Mouse (Mus musculus) hindbrain, embryonic 10.5 days (tissue): ENCODE results near the gene Timm9. TPM values are rescaled to one million over a fixed set of nuclear protein-coding genes. Genes with fewer than 3 reads are reported as not detected.
"Not testable (repeated sequence)": the region's sequence is repeated elsewhere in the genome, so short reads cannot be mapped to it uniquely, and the experiment has no call there.

Experiments
- DNase-seq: peaks from one replicate; pipeline ENCODE4 v3.0.0-alpha.2; 2017; ENCODE audit warnings: low spot score
- H3K27ac ChIP-seq: fragments of 300-500 bp; sonication (generic); 2 replicates; pipeline ENCODE4 v1.5.1; 2016; ENCODE audit warnings: mild to moderate bottlenecking, moderate library complexity
- H3K27me3 ChIP-seq: fragments of 300-500 bp; sonication (generic); 2 replicates; pipeline ENCODE4 v1.6.1; 2016; ENCODE audit warnings: mild to moderate bottlenecking; ENCODE audit not compliant: poor library complexity, insufficient read depth, severe bottlenecking
- H3K36me3 ChIP-seq: fragments of 300-500 bp; sonication (generic); 2 replicates; pipeline ENCODE4 v1.6.1; 2016; ENCODE audit warnings: mild to moderate bottlenecking, moderate library complexity
- H3K4me1 ChIP-seq: fragments of 300-500 bp; sonication (generic); replicated peaks from 2 replicates; pipeline ENCODE4 v1.6.1; 2016; ENCODE audit warnings: mild to moderate bottlenecking
- H3K4me3 ChIP-seq: fragments of 300-500 bp; sonication (generic); 2 replicates; pipeline ENCODE4 v1.5.1; 2016; ENCODE audit warnings: mild to moderate bottlenecking, moderate library complexity
- H3K9me3 ChIP-seq: fragments of 300-500 bp; sonication (generic); 2 replicates; pipeline ENCODE4 v1.6.1; 2016; ENCODE audit warnings: mild to moderate bottlenecking, moderate library complexity
- WGBS: fragments of 180-500 bp; shearing (Covaris S2); methylation state at CpG from one replicate; pipeline ENCODE4 v1.1.7; 2016; 5-methylcytosine and 5-hydroxymethylcytosine counted together
- polyA plus RNA-seq: library from polyadenylated mRNA; unstranded; fragments of >200 nt; fragmentation: Nextera tagmentation; extraction: Ambion mirVana; gene quantifications from 2 replicates; pipeline ENCODE4 v1.2.1, GENCODE M21; 2016

The Timm9 gene
- polyA plus RNA-seq, 1 experiment from 2014 or later: 69.8 TPM

DNA sequence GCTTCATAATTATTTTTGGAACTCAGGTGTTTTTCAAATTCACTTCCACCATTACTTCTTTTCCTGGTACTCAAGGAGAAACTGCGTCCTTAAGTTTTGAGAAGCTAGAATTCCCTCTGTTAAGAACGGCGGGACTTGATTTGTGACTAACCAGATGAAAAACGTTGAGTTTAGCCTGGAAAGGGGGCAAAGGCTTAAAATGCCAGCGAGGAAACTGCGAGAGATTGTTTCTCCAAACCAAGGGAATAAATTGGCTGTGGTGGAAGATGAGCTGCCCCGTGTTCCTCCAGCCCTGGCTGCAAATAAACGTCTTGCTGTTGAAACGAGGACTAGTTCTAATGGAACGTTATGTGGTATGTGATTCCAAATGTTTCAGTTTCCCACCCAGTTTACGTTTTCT lies 1.2 kb upstream of the Timm9 start:
- 16% methylated on average over 11 of the region's 11 CpGs for WGBS
- peak overlapping the region; percentile 94 for H3K27ac ChIP-seq

DNA sequence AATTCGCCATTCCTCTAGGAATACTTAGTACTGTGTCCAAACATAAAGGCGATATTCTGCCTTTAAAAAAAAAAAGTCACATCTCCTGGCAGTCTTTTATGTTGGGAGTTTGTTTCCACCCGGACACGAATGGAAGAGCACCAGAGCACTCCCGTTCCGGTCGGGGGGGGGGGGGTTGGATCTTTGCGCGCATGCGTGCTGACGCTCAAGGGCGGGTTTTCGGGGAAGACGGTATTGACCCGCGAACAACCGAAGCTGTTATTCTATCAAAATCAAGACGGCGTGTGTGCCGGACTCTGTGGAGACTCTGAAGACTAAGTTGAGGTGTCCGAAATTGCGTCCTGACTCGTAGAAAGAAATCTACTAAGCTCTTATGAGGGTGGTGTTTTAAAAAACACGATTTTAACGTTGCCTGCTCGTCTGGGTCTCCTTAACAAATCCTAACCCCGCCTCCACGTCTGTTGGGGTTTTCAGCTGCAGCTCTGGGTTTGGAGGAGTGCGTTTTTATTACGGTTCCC lies 549 bp upstream of the Timm9 start:
- Histone ChIP-seq H3K9me3 (no peaks in the 10 kb centered on the region), H3K36me3 (peaks cover 42% of the 10 kb centered on the region)

More for the DNA sequence above, 1.2 kb upstream of the Timm9 start:
- DNase-seq: no peak
- peaks cover 42% of the 10 kb centered on the region for H3K36me3 ChIP-seq
- H3K4me1 ChIP-seq: peaks cover 32% of the 10 kb centered on the region
- peak overlapping the region; percentile 98 for H3K4me3 ChIP-seq
- no peaks in the 10 kb centered on the region for H3K27me3 ChIP-seq
- H3K9me3 ChIP-seq: no peaks in the 10 kb centered on the region

DNA sequence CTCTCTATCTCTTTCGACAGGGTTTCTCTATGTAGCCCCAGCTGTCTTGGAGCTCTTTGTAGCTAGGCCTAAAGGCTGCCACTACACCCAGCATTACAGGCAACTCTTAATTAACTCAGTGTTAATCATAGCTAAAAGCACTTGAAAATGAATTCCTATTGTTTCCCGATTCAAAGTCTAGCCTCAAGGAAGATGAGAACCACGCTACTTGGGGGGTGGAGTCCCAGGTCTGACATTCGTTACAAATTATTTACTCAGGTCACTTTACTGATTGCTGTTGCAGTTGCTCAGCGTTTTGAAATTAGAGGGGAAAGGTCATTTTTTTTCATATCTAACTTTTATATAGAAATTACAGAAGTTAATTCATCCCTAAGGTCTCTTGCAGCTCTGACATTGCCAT lies 903 bp downstream of the Timm9 start:
- 53% methylated on average over 5 of the region's 5 CpGs for WGBS
- DNase-seq: no peak
- Histone ChIP-seq H3K27ac (no peak overlapping the region), H3K9me3 (no peaks in the 10 kb centered on the region), H3K27me3 (no peaks in the 10 kb centered on the region), H3K4me3 (peak overlapping the region; percentile 98), H3K36me3 (peaks cover 42% of the 10 kb centered on the region), H3K4me1 (peaks cover 32% of the 10 kb centered on the region)

More for the DNA sequence above, 549 bp upstream of the Timm9 start:
- under 1% methylated on average over 30 of the region's 30 CpGs for WGBS
- peak overlapping the region; percentile 98 for H3K4me3 ChIP-seq
- peak overlapping the region; percentile 94 for H3K27ac ChIP-seq
- peak; percentile 90 for DNase-seq
- H3K4me1 ChIP-seq: peaks cover 32% of the 10 kb centered on the region
- H3K27me3 ChIP-seq: no peaks in the 10 kb centered on the region

DNA sequence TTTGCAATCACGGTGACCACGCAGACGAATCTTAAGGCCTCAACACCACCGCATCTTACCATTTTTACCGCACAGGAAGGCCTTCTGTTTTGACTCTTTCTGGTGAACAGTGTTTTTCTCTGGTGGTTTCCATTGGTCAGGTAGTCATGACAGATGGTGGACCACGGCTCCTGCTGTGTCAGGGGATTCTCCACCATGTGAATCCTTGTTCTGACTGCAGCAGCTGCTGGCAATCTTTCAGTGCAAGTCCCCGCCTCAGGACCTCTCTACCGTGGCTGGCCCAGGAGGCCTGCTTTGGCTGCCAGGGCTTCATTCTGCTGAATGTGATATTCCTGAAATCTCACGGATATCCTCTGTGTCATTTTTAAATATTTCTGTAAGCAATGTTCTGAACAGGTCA lies 13.2 kb downstream of the Timm9 start:
- Histone ChIP-seq H3K27me3 (no peaks in the 10 kb centered on the region), H3K9me3 (no peaks in the 10 kb centered on the region), H3K36me3 (peaks cover 58% of the 10 kb centered on the region), H3K27ac (no peak overlapping the region), H3K4me3 (no peak overlapping the region), H3K4me1 (no peaks in the 10 kb centered on the region)
- no peak for DNase-seq
- 91% methylated on average over 9 of the region's 9 CpGs for WGBS

DNA sequence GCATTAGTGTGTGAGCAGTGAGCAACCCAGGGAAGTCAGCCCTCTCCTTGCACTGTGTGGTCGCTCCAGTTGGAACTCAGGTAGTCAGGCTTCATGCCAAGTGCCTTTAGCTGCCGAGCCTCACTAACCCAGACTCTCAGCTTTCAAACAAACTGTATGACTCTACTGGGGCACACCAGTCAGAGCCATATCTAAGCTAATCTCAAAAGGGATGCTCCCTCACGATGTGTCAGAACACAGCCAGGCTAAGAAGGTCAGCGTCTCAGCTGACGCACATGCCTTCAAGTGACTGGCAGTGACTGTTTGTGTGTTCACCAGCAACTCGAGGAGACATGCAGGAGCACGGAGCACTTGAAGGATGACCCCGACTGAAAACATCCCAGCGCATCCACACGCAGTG lies 13.8 kb downstream of the Timm9 start:
- Histone ChIP-seq H3K36me3 (peaks cover 53% of the 10 kb centered on the region), H3K27me3 (no peaks in the 10 kb centered on the region), H3K4me3 (no peak overlapping the region), H3K27ac (no peak overlapping the region), H3K4me1 (no peaks in the 10 kb centered on the region), H3K9me3 (no peaks in the 10 kb centered on the region)
- no peak for DNase-seq
- WGBS: 92% methylated on average over 10 of the region's 10 CpGs

DNA sequence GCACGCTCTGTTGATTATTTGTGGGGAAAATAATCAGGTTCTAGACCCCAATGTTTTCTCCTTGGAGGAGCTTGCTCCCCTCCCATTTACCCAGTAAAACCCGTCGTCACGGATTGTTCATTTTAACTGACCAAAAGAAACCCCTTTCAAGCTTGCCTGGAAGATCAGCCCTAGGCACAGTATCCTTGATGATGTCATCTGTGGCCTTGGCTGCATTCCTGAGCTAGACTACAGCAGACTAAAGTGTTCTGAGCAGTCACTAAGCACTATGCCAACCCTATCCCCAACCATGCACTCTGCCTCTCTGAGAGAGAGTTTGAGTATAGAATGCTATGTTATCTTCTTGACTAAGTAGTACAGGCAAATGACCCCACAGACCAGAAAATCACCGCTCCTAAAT lies 20.1 kb downstream of the Timm9 start:
- 79% methylated on average over 5 of the region's 5 CpGs for WGBS
- H3K27ac ChIP-seq: no peak overlapping the region
- no peaks in the 10 kb centered on the region for H3K9me3 ChIP-seq
- H3K36me3 ChIP-seq: no peaks in the 10 kb centered on the region
- peaks cover 14% of the 10 kb centered on the region for H3K27me3 ChIP-seq
- no peak overlapping the region for H3K4me3 ChIP-seq
- no peak for DNase-seq
- H3K4me1 ChIP-seq: peaks cover 14% of the 10 kb centered on the region

DNA sequence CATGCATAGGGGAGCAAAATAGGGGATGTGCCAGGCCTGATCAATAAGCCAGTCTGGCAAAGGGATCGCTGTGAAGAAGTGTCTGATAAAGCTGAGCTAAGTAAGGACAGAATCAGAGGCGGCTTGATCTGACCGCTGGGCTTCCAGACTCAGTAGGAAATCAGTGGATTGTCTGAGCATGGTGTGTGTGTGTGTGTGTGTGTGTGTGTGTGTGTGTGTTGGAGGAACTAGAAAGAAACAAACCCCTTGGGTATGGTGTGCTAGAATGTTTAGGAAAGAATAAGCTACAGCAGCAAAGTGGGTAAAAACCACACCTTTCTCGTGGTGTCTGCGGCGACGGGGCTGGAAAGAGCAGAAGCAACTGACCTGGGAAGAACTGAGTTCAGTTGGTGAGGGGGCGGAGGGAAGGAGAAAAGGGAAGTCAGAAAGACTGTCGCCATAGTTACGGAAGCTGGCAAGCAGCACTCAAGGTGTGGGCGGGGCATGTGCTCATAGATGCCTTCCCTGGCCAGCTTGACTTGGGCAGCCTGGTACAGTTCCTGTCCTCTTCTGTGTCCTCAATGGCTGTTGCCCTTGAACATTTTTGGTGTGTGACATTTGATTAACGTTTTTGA lies 22.7 kb downstream of the Timm9 start:
- no peak overlapping the region for H3K4me3 ChIP-seq
- H3K36me3 ChIP-seq: no peaks in the 10 kb centered on the region
- 29% methylated on average over 12 of the region's 12 CpGs for WGBS
- no peak overlapping the region for H3K27ac ChIP-seq
- peak; percentile 21 for DNase-seq
- H3K27me3 ChIP-seq: peaks cover 22% of the 10 kb centered on the region
- H3K9me3 ChIP-seq: no peaks in the 10 kb centered on the region
- H3K4me1 ChIP-seq: peaks cover 16% of the 10 kb centered on the region

DNA sequence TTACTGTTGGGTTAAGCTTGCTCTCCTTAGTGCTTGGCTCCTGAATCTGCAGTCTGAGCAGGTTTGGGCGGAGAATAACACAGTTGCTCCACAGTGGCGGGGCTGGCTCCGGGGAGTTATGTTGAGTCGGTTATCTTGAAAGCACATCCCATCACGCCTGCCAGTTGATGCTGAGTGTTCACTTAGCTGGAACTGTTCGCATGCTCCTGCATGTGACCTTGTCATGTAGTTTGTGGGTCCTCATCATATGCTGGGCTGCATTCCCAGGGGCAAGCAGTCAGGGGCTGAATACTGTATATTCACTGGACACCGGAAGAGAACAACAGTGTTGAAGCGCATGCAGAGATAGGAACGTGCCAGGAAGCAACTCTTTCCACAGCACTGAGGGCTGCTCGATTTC lies 23.4 kb downstream of the Timm9 start:
- WGBS: 88% methylated on average over 10 of the region's 10 CpGs
- H3K27me3 ChIP-seq: peaks cover 22% of the 10 kb centered on the region
- H3K4me3 ChIP-seq: no peak overlapping the region
- no peak overlapping the region for H3K27ac ChIP-seq
- no peaks in the 10 kb centered on the region for H3K36me3 ChIP-seq
- no peaks in the 10 kb centered on the region for H3K9me3 ChIP-seq
- DNase-seq: no peak
- H3K4me1 ChIP-seq: peaks cover 16% of the 10 kb centered on the region

DNA sequence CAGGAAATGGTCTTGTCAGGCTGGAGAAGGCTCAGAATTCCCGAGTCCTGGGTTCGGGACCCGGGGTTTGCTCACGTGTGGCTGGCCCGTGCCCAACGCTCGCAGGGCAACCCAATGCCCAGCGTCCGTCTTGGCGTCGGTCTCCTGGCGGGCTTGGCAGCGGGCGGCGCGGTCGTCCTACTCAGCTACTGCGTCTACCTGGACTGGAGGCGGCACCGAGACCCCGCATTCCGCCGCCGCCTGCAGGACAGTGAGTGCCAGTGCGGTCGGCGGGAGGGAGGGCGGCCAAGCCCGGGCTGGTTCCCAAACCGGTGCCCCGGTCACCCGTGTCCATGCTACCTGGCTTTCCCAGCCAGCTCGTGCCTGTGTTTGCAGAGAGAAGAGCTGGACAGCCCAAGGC lies 25.2 kb downstream of the Timm9 start, which contains the start of gene Tomm20l:
TSS of gene Tomm20l (plus strand) at position 98 of the 400 bp plus-strand sequence.
- Histone ChIP-seq H3K4me1 (peaks cover 16% of the 10 kb centered on the region), H3K27ac (0 out of 2 replicates have a peak within 1 kb of the TSS, but pooled peaks have one; percentile 14), H3K36me3 (no peaks in the 10 kb centered on the region), H3K4me3 (peak within 1 kb of the TSS; percentile 43), H3K27me3 (peaks cover 22% of the 10 kb centered on the region), H3K9me3 (no peaks in the 10 kb centered on the region)
- DNase-seq: peak; percentile 32
- WGBS: 7% methylated on average over 33 of the region's 33 CpGs

DNA sequence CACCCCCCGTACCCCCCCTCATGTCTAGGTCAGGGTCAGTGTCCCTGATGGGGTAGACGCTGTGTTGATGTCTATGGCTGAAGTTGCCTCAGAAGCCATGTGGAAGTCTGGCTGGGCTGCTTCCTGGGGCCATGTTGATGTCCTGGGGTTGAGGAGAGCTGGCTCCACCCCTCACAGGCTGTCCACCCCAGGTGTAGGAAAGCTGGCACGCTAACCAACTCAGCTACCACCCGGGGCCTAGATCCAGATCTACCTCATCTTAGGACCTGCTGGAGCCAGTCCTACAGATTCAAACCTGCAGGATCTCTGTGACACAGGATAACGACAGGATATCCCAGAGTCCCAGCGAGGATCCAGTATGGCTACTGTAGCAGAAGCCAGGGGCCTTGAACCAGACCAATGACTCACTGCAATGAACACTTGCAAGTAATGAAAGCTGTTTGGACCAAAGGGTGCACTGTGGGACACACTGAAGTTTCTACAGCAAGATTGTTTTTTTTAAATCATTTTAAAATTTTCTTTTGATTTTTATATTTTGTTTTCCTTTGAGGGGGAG lies 29.2 kb downstream of the Timm9 start:
- H3K36me3 ChIP-seq: no peaks in the 10 kb centered on the region
- DNase-seq: no peak
- H3K27me3 ChIP-seq: peaks cover 15% of the 10 kb centered on the region
- no peaks in the 10 kb centered on the region for H3K9me3 ChIP-seq
- H3K27ac ChIP-seq: no peak overlapping the region
- no peak overlapping the region for H3K4me3 ChIP-seq
- WGBS: 85% methylated on average over 6 of the region's 6 CpGs
- H3K4me1 ChIP-seq: peaks cover 4% of the 10 kb centered on the region

DNA sequence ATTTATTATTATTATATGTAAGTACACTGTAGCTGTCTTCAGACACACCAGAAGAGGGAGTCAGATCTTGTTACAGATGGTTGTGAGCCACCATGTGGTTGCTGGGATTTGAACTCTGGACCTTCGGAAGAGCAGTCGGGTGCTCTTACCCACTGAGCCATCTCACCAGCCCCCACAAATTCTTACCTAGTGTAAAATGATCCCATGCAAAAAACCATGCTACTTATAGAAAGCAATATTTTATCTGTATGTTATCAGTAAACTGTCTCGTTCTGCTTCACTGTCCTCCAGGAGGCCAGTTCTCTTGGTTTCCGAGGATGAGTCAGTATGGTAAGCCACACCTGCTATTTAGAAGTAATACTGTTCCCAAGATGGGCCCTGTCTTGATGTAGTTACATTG lies 32.2 kb downstream of the Timm9 start:
- H3K4me1 ChIP-seq, H3K9me3 ChIP-seq, H3K27me3 ChIP-seq, H3K27ac ChIP-seq, DNase-seq, H3K4me3 ChIP-seq, H3K36me3 ChIP-seq: not testable (repeated sequence)
- WGBS: 91% methylated on average over 4 of the region's 4 CpGs

DNA sequence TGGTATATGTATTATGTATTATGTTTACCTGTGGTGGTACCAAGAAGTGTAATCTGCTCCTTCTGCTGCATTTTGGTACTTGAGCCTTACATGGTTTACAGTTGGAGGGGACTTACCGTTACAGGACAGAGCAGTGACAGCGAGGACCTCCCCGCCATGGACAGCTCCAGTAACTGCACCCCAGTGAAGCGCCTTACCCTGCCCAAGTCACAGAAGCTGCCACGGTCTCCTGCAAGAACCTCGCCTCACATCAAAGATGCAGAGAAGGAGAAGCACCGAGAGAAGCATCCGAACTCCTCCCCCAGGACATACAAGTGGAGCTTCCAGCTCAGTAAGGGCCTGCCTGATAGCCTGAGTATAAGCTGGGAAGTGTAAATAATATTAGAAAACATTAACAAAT lies 50.2 kb downstream of the Timm9 start:
- H3K27ac ChIP-seq: no peak overlapping the region
- WGBS: 91% methylated on average over 8 of the region's 8 CpGs

More for the DNA sequence above, 50.2 kb downstream of the Timm9 start:
- Histone ChIP-seq H3K27me3 (no peaks in the 10 kb centered on the region), H3K36me3 (peaks cover 35% of the 10 kb centered on the region), H3K9me3 (no peaks in the 10 kb centered on the region), H3K4me3 (no peak overlapping the region), H3K4me1 (no peaks in the 10 kb centered on the region)
- DNase-seq: no peak
